Mouse (Mus musculus) CD4-positive helper T cell, adult 2 months (primary cell): ENCODE data around the gene Il1r1.

Experiments
- DNase-seq: peaks from one replicate; pipeline ENCODE4 v3.0.0-alpha.2; 2012; ENCODE audit warnings: low read depth, missing footprints, low spot score

The Il1r1 gene

GRCm38 (mm10) chr1:40224539-40225284, at the start of gene Il1r1:
TSS of gene Il1r1 (plus strand) at chr1:40225080.
- DNase-seq: no peak

GRCm38 (mm10) chr1:40175123-40175522, 49.8 kb upstream of the Il1r1 start:
- no peak for DNase-seq

GRCm38 (mm10) chr1:40175797-40176196, 49.1 kb upstream of the Il1r1 start:
- no peak for DNase-seq

GRCm38 (mm10) chr1:40179031-40179430, 45.8 kb upstream of the Il1r1 start:
- DNase-seq: no peak

- no peak for DNase-seq
These were observed 45.4 kb upstream of the Il1r1 start for GRCm38 (mm10) chr1:40179493-40179892.

- no peak for DNase-seq
These were observed 44.0 kb upstream of the Il1r1 start for GRCm38 (mm10) chr1:40180861-40181260.

- no peak for DNase-seq
These were observed 43.2 kb upstream of the Il1r1 start for GRCm38 (mm10) chr1:40181716-40182115.

GRCm38 (mm10) chr1:40183410-40183809, 41.5 kb upstream of the Il1r1 start:
- no peak for DNase-seq

GRCm38 (mm10) chr1:40187961-40188360, 36.9 kb upstream of the Il1r1 start:
- DNase-seq: no peak

GRCm38 (mm10) chr1:40190025-40190424, 34.9 kb upstream of the Il1r1 start:
- peak; percentile 77 for DNase-seq

GRCm38 (mm10) chr1:40190837-40191236, 34.0 kb upstream of the Il1r1 start:
- DNase-seq: no peak

GRCm38 (mm10) chr1:40194279-40194678, 30.6 kb upstream of the Il1r1 start:
- DNase-seq: no peak

GRCm38 (mm10) chr1:40213337-40214159, 11.3 kb upstream of the Il1r1 start:
- DNase-seq: peak; percentile 32

GRCm38 (mm10) chr1:40217521-40217920, 7.4 kb upstream of the Il1r1 start:
- no peak for DNase-seq

- DNase-seq: no peak
These were observed 6.3 kb upstream of the Il1r1 start for GRCm38 (mm10) chr1:40218603-40219002.

GRCm38 (mm10) chr1:40220549-40220948, 4.3 kb upstream of the Il1r1 start:
- DNase-seq: no peak

GRCm38 (mm10) chr1:40221864-40222263, 3.0 kb upstream of the Il1r1 start:
- no peak for DNase-seq

- no peak for DNase-seq
These were observed 2.2 kb upstream of the Il1r1 start for GRCm38 (mm10) chr1:40222680-40223079.

- DNase-seq: no peak
These were observed 1.3 kb upstream of the Il1r1 start for GRCm38 (mm10) chr1:40223591-40223990.

GRCm38 (mm10) chr1:40225580-40225979, 700 bp downstream of the Il1r1 start:
- no peak for DNase-seq

GRCm38 (mm10) chr1:40229033-40229432, 4.2 kb downstream of the Il1r1 start:
- no peak for DNase-seq

GRCm38 (mm10) chr1:40229771-40230280, 4.9 kb downstream of the Il1r1 start:
- no peak for DNase-seq

GRCm38 (mm10) chr1:40230336-40230735, 5.5 kb downstream of the Il1r1 start:
- DNase-seq: no peak
